Mouse (Mus musculus) limb, embryonic 11.5 days (tissue): Measurements from ENCODE around the gene Drc7. TPM values are rescaled to one million over a fixed set of nuclear protein-coding genes. Genes with fewer than 3 reads are reported as not detected.

Experiments used
- ATAC-seq: fragments of 200-750 bp; cut with Nextera tagmentation; 2 replicates; pipeline ENCODE4 v1.8.0; 2017; ENCODE audit warnings: low read depth; ENCODE audit not compliant: insufficient number of reproducible peaks, low FRiP score, low TSS enrichment
- DNase-seq: peaks from one replicate; pipeline ENCODE4 v3.0.0-alpha.2; 2015; ENCODE audit warnings: low spot score
- H3K27ac ChIP-seq: fragments of 300-500 bp; sonication (generic); replicated peaks from 2 replicates; pipeline ENCODE4 v1.5.1; 2014; ENCODE audit warnings: low read depth, mild to moderate bottlenecking, low read length
- H3K27me3 ChIP-seq: fragments of 300-500 bp; sonication (generic); 2 replicates; pipeline ENCODE4 v1.6.1; 2014; ENCODE audit warnings: mild to moderate bottlenecking, low read length, mixed read lengths; ENCODE audit not compliant: control insufficient read depth, insufficient read depth
- H3K36me3 ChIP-seq: fragments of 300-500 bp; sonication (generic); 2 replicates; pipeline ENCODE4 v1.6.1; 2014; ENCODE audit warnings: mild to moderate bottlenecking, low read length, moderate library complexity, mixed read lengths; ENCODE audit not compliant: control insufficient read depth, insufficient read depth
- H3K4me1 ChIP-seq: fragments of 300-500 bp; sonication (generic); 2 replicates; pipeline ENCODE4 v1.6.1; 2014; ENCODE audit warnings: low read length, mixed read lengths; ENCODE audit not compliant: control insufficient read depth, insufficient read depth
- H3K4me2 ChIP-seq: fragments of 300-500 bp; sonication (generic); 2 replicates; pipeline ENCODE4 v1.6.1; 2014; ENCODE audit warnings: low read depth, mild to moderate bottlenecking, moderate library complexity; ENCODE audit not compliant: severe bottlenecking
- H3K4me3 ChIP-seq: fragments of 300-500 bp; sonication (generic); 2 replicates; pipeline ENCODE4 v1.5.1; 2014; ENCODE audit warnings: low read depth, low read length
- H3K9ac ChIP-seq: fragments of 300-500 bp; sonication (generic); 2 replicates; pipeline ENCODE4 v1.6.1; 2014; ENCODE audit warnings: mild to moderate bottlenecking, low read length
- H3K9me3 ChIP-seq: fragments of 300-500 bp; sonication (generic); 2 replicates; pipeline ENCODE4 v1.6.1; 2016; ENCODE audit warnings: low read length; ENCODE audit not compliant: control insufficient read depth
- WGBS: fragments of 180-500 bp; shearing (Covaris S2); extraction: QIAGEN DNeasy Blood & Tissue Kit; methylation state at CpG from one replicate; pipeline ENCODE4 v1.1.7; 2014; 5-methylcytosine and 5-hydroxymethylcytosine counted together
- polyA plus RNA-seq: library from polyadenylated mRNA; unstranded; fragments of >200 nt; fragmentation: Nextera tagmentation; extraction: Ambion mirVana; gene quantifications from 2 replicates; pipeline ENCODE4 v1.2.1, GENCODE M21; 2014

Gene Drc7
- polyA plus RNA-seq, 1 experiment from 2014 or later = 0.11 TPM

GRCm38 (mm10) chr8:95126497-95126896, 71.6 kb downstream of the Drc7 start:
- Histone ChIP-seq H3K9me3 (no peaks in the 10 kb centered on the region), H3K4me3 (no peak overlapping the region), H3K36me3 (no peaks in the 10 kb centered on the region; the same call in 1 of the 2 replicates), H3K4me1 (no peaks in the 10 kb centered on the region), H3K27me3 (no peaks in the 10 kb centered on the region), H3K27ac (no peak overlapping the region), H3K9ac (no peak overlapping the region), H3K4me2 (no peak overlapping the region)
- no peak for ATAC-seq
- DNase-seq = no peak
- 88% methylated on average over 11 of the region's 11 CpGs for WGBS

GRCm38 (mm10) chr8:95127658-95128057, 72.8 kb downstream of the Drc7 start:
- Histone ChIP-seq H3K27ac (no peak overlapping the region), H3K9me3 (no peaks in the 10 kb centered on the region), H3K36me3 (no peaks in the 10 kb centered on the region; the same call in 1 of the 2 replicates), H3K4me1 (no peaks in the 10 kb centered on the region), H3K27me3 (no peaks in the 10 kb centered on the region), H3K4me3 (no peak overlapping the region), H3K9ac (no peak overlapping the region), H3K4me2 (no peak overlapping the region)
- ATAC-seq = no peak
- WGBS = 81% methylated on average over 9 of the region's 9 CpGs
- no peak for DNase-seq

Other genes with a start within 250 kb of the Drc7 start
- not detected in 2 replicates for gene Ccl17, start 244.7 kb upstream of the Drc7 start, polyA plus RNA-seq
- gene Coq9, start 216.8 kb upstream of the Drc7 start, polyA plus RNA-seq = 63.5 and 64.0 TPM in 2 replicates
- 129 and 131 TPM in 2 replicates for gene Ciapin1, start 216.7 kb upstream of the Drc7 start, polyA plus RNA-seq
- 178 and 189 TPM in 2 replicates for gene Polr2c, start 197.7 kb upstream of the Drc7 start, polyA plus RNA-seq
- gene Dok4, start 178.8 kb upstream of the Drc7 start, polyA plus RNA-seq = 14.6 and 16.4 TPM in 2 replicates
- 38.0 and 39.2 TPM in 2 replicates for gene Ccdc102a, start 137.0 kb upstream of the Drc7 start, polyA plus RNA-seq
- 0.21 TPM in 1 of 2 replicates, not detected in the other for gene Adgrg5, start 131.4 kb upstream of the Drc7 start, polyA plus RNA-seq
- gene Adgrg1, start 80.4 kb upstream of the Drc7 start, polyA plus RNA-seq = 10.6 and 11.1 TPM in 2 replicates
- 2.7 and 3.8 TPM in 2 replicates for gene Adgrg3, start 37.4 kb upstream of the Drc7 start, polyA plus RNA-seq
- 23.6 and 31.7 TPM in 2 replicates for gene Katnb1, start 26.1 kb downstream of the Drc7 start, polyA plus RNA-seq
- gene Kifc3, start 147.7 kb downstream of the Drc7 start, polyA plus RNA-seq = 7.3 and 10.1 TPM in 2 replicates